Mouse (Mus musculus) liver, postnatal 0 days (tissue): ENCODE measurements around the gene Ube4b.

Experiments
- CTCF ChIP-seq: sonication (generic); IDR thresholded peaks from 2 replicates; pipeline ENCODE4 v1.5.1; 2016; ENCODE audit warnings: antibody characterized with exemption, low read depth
- EP300 ChIP-seq: IDR thresholded peaks from 2 replicates; pipeline ENCODE4 v1.6.1; 2016; ENCODE audit warnings: antibody characterized with exemption, low read depth, mild to moderate bottlenecking

DNA sequence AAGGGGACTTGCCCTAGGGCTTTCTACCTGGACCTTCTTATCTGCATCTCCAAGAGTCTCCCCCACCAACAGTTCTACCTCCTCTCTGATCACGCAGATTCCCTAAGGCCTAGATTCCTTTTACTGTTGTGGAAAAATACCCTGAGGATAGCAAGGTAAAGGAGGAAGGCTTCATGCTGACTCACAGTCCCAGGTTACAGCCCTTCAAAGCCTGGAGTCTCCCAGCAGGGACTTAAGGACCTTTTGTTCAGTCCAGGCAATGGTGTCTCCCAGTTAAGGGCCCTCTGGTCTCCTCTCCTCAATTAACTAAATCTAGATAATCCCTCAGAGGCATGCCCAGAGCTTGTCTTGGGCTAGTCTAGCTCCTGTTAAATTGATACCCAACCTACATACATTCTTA lies 19.8 kb upstream of the Ube4b start:
- TF ChIP-seq EP300 (no peak), CTCF (no peak)
